Mouse (Mus musculus): ENCODE data around the gene Gm10644. TPM values are rescaled to one million over a fixed set of nuclear protein-coding genes. Genes with fewer than 3 reads are reported as not detected.

Gm10644 gene
- polyA plus RNA-seq, 1 experiment from 2014 or later = 0.66 TPM

GRCm38 (mm10) chr8:83941066-83941677 is 13.8 kb downstream of the Gm10644 start:
- 0 out of 2 replicates have a peak, but pooled peaks have one; percentile 13 for ATAC-seq (replicated peaks; ENCODE audit: insufficient number of reproducible peaks, low FRiP score, low TSS enrichment, low read depth)
- no peak overlapping the region for H3K4me2 ChIP-seq (ENCODE audit: low read depth, low read length)
- whole genome bisulfite sequencing = 63% methylated on average over 6 of the region's 6 CpGs
- H3K4me3 ChIP-seq (ENCODE audit: low read depth, low read length) = no peak overlapping the region
- H3K9ac ChIP-seq (replicated peaks; ENCODE audit: low read length) = no peak overlapping the region
- no peaks in the 10 kb centered on the region for H3K9me3 ChIP-seq (replicated peaks; ENCODE audit: control insufficient read depth, low read length)
- no peaks in the 10 kb centered on the region for H3K4me1 ChIP-seq (ENCODE audit: control insufficient read depth, insufficient read depth, low read length)
- no peak overlapping the region for H3K27ac ChIP-seq (replicated peaks; ENCODE audit: low read depth, low read length)
- H3K36me3 ChIP-seq (replicated peaks; ENCODE audit: control insufficient read depth, insufficient read depth, low read depth, low read length) = peaks cover 9% of the 10 kb centered on the region
- no peaks in the 10 kb centered on the region for H3K27me3 ChIP-seq (ENCODE audit: control insufficient read depth, insufficient read depth, low read length)
- no peak for DNase-seq (ENCODE audit: low spot score)

GRCm38 (mm10) chr8:83938330-83938729 is 16.7 kb downstream of the Gm10644 start:
- Histone ChIP-seq H3K27ac (replicated peaks; ENCODE audit: low read depth, low read length) (no peak overlapping the region), H3K4me3 (ENCODE audit: low read depth, low read length) (no peak overlapping the region), H3K9ac (replicated peaks; ENCODE audit: low read length) (no peak overlapping the region), H3K27me3 (ENCODE audit: control insufficient read depth, insufficient read depth, low read length) (no peaks in the 10 kb centered on the region), H3K36me3 (replicated peaks; ENCODE audit: control insufficient read depth, insufficient read depth, low read depth, low read length) (peaks cover 22% of the 10 kb centered on the region), H3K9me3 (replicated peaks; ENCODE audit: control insufficient read depth, low read length) (no peaks in the 10 kb centered on the region), H3K4me1 (ENCODE audit: control insufficient read depth, insufficient read depth, low read length) (no peaks in the 10 kb centered on the region), H3K4me2 (ENCODE audit: low read depth, low read length) (no peak overlapping the region)
- WGBS = 92% methylated on average over 15 of the region's 15 CpGs
- DNase-seq (ENCODE audit: low spot score) = no peak
- ATAC-seq (replicated peaks; ENCODE audit: insufficient number of reproducible peaks, low FRiP score, low TSS enrichment, low read depth) = no peak

GRCm38 (mm10) chr8:83937645-83938044 is 17.4 kb downstream of the Gm10644 start:
- H3K27ac ChIP-seq (replicated peaks; ENCODE audit: low read depth, low read length) = no peak overlapping the region
- no peak overlapping the region for H3K4me3 ChIP-seq (ENCODE audit: low read depth, low read length)
- DNase-seq (ENCODE audit: low spot score) (no peak), ATAC-seq (replicated peaks; ENCODE audit: insufficient number of reproducible peaks, low FRiP score, low TSS enrichment, low read depth) (no peak)
- no peak overlapping the region for H3K9ac ChIP-seq (replicated peaks; ENCODE audit: low read length)
- no peaks in the 10 kb centered on the region for H3K9me3 ChIP-seq (replicated peaks; ENCODE audit: control insufficient read depth, low read length)
- peaks cover 23% of the 10 kb centered on the region for H3K36me3 ChIP-seq (replicated peaks; ENCODE audit: control insufficient read depth, insufficient read depth, low read depth, low read length)
- H3K27me3 ChIP-seq (ENCODE audit: control insufficient read depth, insufficient read depth, low read length) = no peaks in the 10 kb centered on the region
- no peak overlapping the region for H3K4me2 ChIP-seq (ENCODE audit: low read depth, low read length)
- no peaks in the 10 kb centered on the region for H3K4me1 ChIP-seq (ENCODE audit: control insufficient read depth, insufficient read depth, low read length)
- 91% methylated on average over 7 of the region's 7 CpGs for WGBS

GRCm38 (mm10) chr8:83935435-83935834 is 19.6 kb downstream of the Gm10644 start:
- ATAC-seq (replicated peaks; ENCODE audit: insufficient number of reproducible peaks, low FRiP score, low TSS enrichment, low read depth) = no peak
- Histone ChIP-seq H3K4me1 (ENCODE audit: control insufficient read depth, insufficient read depth, low read length) (no peaks in the 10 kb centered on the region), H3K4me2 (ENCODE audit: low read depth, low read length) (no peak overlapping the region), H3K36me3 (replicated peaks; ENCODE audit: control insufficient read depth, insufficient read depth, low read depth, low read length) (peaks cover 35% of the 10 kb centered on the region), H3K27me3 (ENCODE audit: control insufficient read depth, insufficient read depth, low read length) (no peaks in the 10 kb centered on the region), H3K27ac (replicated peaks; ENCODE audit: low read depth, low read length) (no peak overlapping the region), H3K9ac (replicated peaks; ENCODE audit: low read length) (no peak overlapping the region), H3K4me3 (ENCODE audit: low read depth, low read length) (no peak overlapping the region), H3K9me3 (replicated peaks; ENCODE audit: control insufficient read depth, low read length) (no peaks in the 10 kb centered on the region)
- DNase-seq (ENCODE audit: low spot score) = no peak
- 90% methylated on average over 8 of the region's 8 CpGs for WGBS

GRCm38 (mm10) chr8:83934994-83935393 is 20.0 kb downstream of the Gm10644 start:
- Histone ChIP-seq H3K36me3 (replicated peaks; ENCODE audit: control insufficient read depth, insufficient read depth, low read depth, low read length) (peaks cover 38% of the 10 kb centered on the region), H3K4me2 (ENCODE audit: low read depth, low read length) (no peak overlapping the region)
- 85% methylated on average over 2 of the region's 2 CpGs for WGBS

GRCm38 (mm10) chr8:83934222-83934621 is 20.8 kb downstream of the Gm10644 start:
- WGBS = 88% methylated on average over 5 of the region's 5 CpGs
- no peak for DNase-seq (ENCODE audit: low spot score)
- Histone ChIP-seq H3K4me2 (ENCODE audit: low read depth, low read length) (no peak overlapping the region), H3K36me3 (replicated peaks; ENCODE audit: control insufficient read depth, insufficient read depth, low read depth, low read length) (peaks cover 39% of the 10 kb centered on the region), H3K9me3 (replicated peaks; ENCODE audit: control insufficient read depth, low read length) (no peaks in the 10 kb centered on the region), H3K9ac (replicated peaks; ENCODE audit: low read length) (no peak overlapping the region), H3K27ac (replicated peaks; ENCODE audit: low read depth, low read length) (no peak overlapping the region), H3K27me3 (ENCODE audit: control insufficient read depth, insufficient read depth, low read length) (no peaks in the 10 kb centered on the region), H3K4me1 (ENCODE audit: control insufficient read depth, insufficient read depth, low read length) (no peaks in the 10 kb centered on the region), H3K4me3 (ENCODE audit: low read depth, low read length) (no peak overlapping the region)
- ATAC-seq (replicated peaks; ENCODE audit: insufficient number of reproducible peaks, low FRiP score, low TSS enrichment, low read depth) = no peak

More at GRCm38 (mm10) chr8:83934994-83935393, 20.0 kb downstream of the Gm10644 start:
- Histone ChIP-seq H3K27ac (replicated peaks; ENCODE audit: low read depth, low read length) (no peak overlapping the region), H3K4me1 (ENCODE audit: control insufficient read depth, insufficient read depth, low read length) (no peaks in the 10 kb centered on the region), H3K9ac (replicated peaks; ENCODE audit: low read length) (no peak overlapping the region), H3K27me3 (ENCODE audit: control insufficient read depth, insufficient read depth, low read length) (no peaks in the 10 kb centered on the region), H3K4me3 (ENCODE audit: low read depth, low read length) (no peak overlapping the region), H3K9me3 (replicated peaks; ENCODE audit: control insufficient read depth, low read length) (no peaks in the 10 kb centered on the region)
- DNase-seq (ENCODE audit: low spot score) = no peak
- no peak for ATAC-seq (replicated peaks; ENCODE audit: insufficient number of reproducible peaks, low FRiP score, low TSS enrichment, low read depth)

- WGBS = 75% methylated on average over 7 of the region's 7 CpGs
- ATAC-seq (replicated peaks; ENCODE audit: insufficient number of reproducible peaks, low FRiP score, low TSS enrichment, low read depth) = no peak
- no peak for DNase-seq (ENCODE audit: low spot score)
- Histone ChIP-seq H3K4me1 (ENCODE audit: control insufficient read depth, insufficient read depth, low read length) (no peaks in the 10 kb centered on the region), H3K9ac (replicated peaks; ENCODE audit: low read length) (no peak overlapping the region), H3K27me3 (ENCODE audit: control insufficient read depth, insufficient read depth, low read length) (no peaks in the 10 kb centered on the region), H3K36me3 (replicated peaks; ENCODE audit: control insufficient read depth, insufficient read depth, low read depth, low read length) (peaks cover 16% of the 10 kb centered on the region), H3K27ac (replicated peaks; ENCODE audit: low read depth, low read length) (no peak overlapping the region), H3K9me3 (replicated peaks; ENCODE audit: control insufficient read depth, low read length) (no peaks in the 10 kb centered on the region), H3K4me2 (ENCODE audit: low read depth, low read length) (no peak overlapping the region), H3K4me3 (ENCODE audit: low read depth, low read length) (no peak overlapping the region)
Observed at GRCm38 (mm10) chr8:83926266-83926665, 28.7 kb downstream of the Gm10644 start.

GRCm38 (mm10) chr8:83924585-83924984 is 30.4 kb downstream of the Gm10644 start:
- 83% methylated on average over 5 of the region's 5 CpGs for WGBS
- ATAC-seq (replicated peaks; ENCODE audit: insufficient number of reproducible peaks, low FRiP score, low TSS enrichment, low read depth) = no peak
- peaks cover 7% of the 10 kb centered on the region for H3K36me3 ChIP-seq (replicated peaks; ENCODE audit: control insufficient read depth, insufficient read depth, low read depth, low read length)

More at GRCm38 (mm10) chr8:83924585-83924984, 30.4 kb downstream of the Gm10644 start:
- H3K27ac ChIP-seq (replicated peaks; ENCODE audit: low read depth, low read length) = no peak overlapping the region
- H3K9ac ChIP-seq (replicated peaks; ENCODE audit: low read length) = no peak overlapping the region
- H3K27me3 ChIP-seq (ENCODE audit: control insufficient read depth, insufficient read depth, low read length) = no peaks in the 10 kb centered on the region
- no peak overlapping the region for H3K4me3 ChIP-seq (ENCODE audit: low read depth, low read length)
- H3K4me2 ChIP-seq (ENCODE audit: low read depth, low read length) = no peak overlapping the region
- no peaks in the 10 kb centered on the region for H3K9me3 ChIP-seq (replicated peaks; ENCODE audit: control insufficient read depth, low read length)
- DNase-seq (ENCODE audit: low spot score) = no peak
- H3K4me1 ChIP-seq (ENCODE audit: control insufficient read depth, insufficient read depth, low read length) = no peaks in the 10 kb centered on the region

Measured in embryonic facial prominence, embryonic 11.5 days (tissue).